Mouse (Mus musculus): Measurements from ENCODE around the gene Zscan22.
"Not testable (repeated sequence)": the region's sequence is repeated elsewhere in the genome, so short reads cannot be mapped to it uniquely, and the experiment has no call there.

DNA sequence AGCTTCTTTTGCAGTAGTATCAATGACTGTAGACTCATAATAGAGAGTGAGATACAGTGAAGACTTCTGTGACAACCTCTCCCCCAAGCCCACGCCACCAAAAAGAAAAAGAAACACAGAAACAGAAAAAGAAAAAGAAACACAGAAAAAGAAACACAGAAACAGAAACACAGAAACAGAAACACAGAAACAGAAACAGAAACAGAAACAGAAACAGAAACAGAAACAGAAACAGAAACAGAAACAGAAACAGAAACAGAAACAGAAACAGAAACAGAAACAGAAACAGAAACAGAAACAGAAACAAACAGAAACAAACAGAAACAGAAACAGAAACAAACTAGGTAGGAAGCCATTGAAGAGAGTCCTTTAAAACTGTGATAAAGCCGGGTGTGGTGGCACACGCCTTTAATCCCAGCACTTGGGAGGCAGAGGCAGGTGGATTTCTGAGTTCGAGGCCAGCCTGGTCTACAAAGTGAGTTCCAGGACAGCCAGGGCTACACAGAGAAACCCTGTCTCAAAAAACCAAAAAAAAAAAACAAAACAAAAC, 39.7 kb downstream of the Zscan22 start:
- not testable (repeated sequence) for TF ChIP-seq POLR2A (IDR thresholded peaks at IDR 0.05; ENCODE audit: borderline replicate concordance, extremely low read depth, low read depth, low read length); CTCF (IDR thresholded peaks at IDR 0.05; ENCODE audit: insufficient read depth, low read length)
